Mouse (Mus musculus): Measurements from ENCODE around the gene Leprot. TPM values are rescaled to one million over a fixed set of nuclear protein-coding genes. Genes with fewer than 3 reads are reported as not detected.

The Leprot gene
- total and polyA plus RNA-seq, 3 experiments, result 10.4 to 121 (median 44.3) TPM

GRCm38 (mm10) chr4:101686227-101686810 lies 38.8 kb downstream of the Leprot start:
- ATAC-seq (ENCODE audit: extremely low read depth, insufficient number of reproducible peaks, low FRiP score, poor library complexity, severe bottlenecking) (no peak), DNase-seq (ENCODE audit: low spot score) (no peak)
- 0 out of 2 replicates have a peak, but pooled peaks cover 2% of the 10 kb centered on the region for H3K4me1 ChIP-seq (ENCODE audit: insufficient read depth, low read depth, low read length)
- H3K4me3 ChIP-seq (ENCODE audit: low read depth, low read length), result no peak overlapping the region
- H3K9me3 ChIP-seq (replicated peaks), result no peaks in the 10 kb centered on the region
- TF ChIP-seq GATA1 (IDR thresholded peaks at IDR 0.05; ENCODE audit: borderline replicate concordance, low read length) (no peak), GATA2 (IDR thresholded peaks at IDR 0.05; ENCODE audit: borderline replicate concordance, low read depth, low read length) (no peak), TAL1 (conservative IDR thresholded peaks at IDR 0.05; ENCODE audit: low read depth, low read length) (no peak), CTCF (IDR thresholded peaks at IDR 0.05; ENCODE audit: low read depth, low read length) (no peak), POLR2AphosphoS5 (IDR thresholded peaks at IDR 0.05; ENCODE audit: insufficient replicate concordance, low read depth, low read length) (no peak)
- H3K36me3 ChIP-seq (replicated peaks), result no peaks in the 10 kb centered on the region
- no peaks in the 10 kb centered on the region; the same call in 1 of the 2 replicates for H3K27me3 ChIP-seq (ENCODE audit: insufficient read depth, low read length)

- no peaks in the 10 kb centered on the region for H3K36me3 ChIP-seq (replicated peaks)
- H3K27me3 ChIP-seq (ENCODE audit: insufficient read depth, low read length), result no peaks in the 10 kb centered on the region
- H3K9me3 ChIP-seq (replicated peaks), result no peaks in the 10 kb centered on the region
- H3K4me1 ChIP-seq (ENCODE audit: insufficient read depth, low read depth, low read length), result 0 out of 2 replicates have a peak, but pooled peaks cover 2% of the 10 kb centered on the region
- DNase-seq (ENCODE audit: low spot score), result no peak
- H3K4me3 ChIP-seq (ENCODE audit: low read depth, low read length), result no peak overlapping the region
- no peak for ATAC-seq (ENCODE audit: extremely low read depth, insufficient number of reproducible peaks, low FRiP score, poor library complexity, severe bottlenecking)
- TF ChIP-seq GATA1 (IDR thresholded peaks at IDR 0.05; ENCODE audit: borderline replicate concordance, low read length) (no peak), POLR2AphosphoS5 (IDR thresholded peaks at IDR 0.05; ENCODE audit: insufficient replicate concordance, low read depth, low read length) (no peak), CTCF (IDR thresholded peaks at IDR 0.05; ENCODE audit: low read depth, low read length) (no peak), TAL1 (conservative IDR thresholded peaks at IDR 0.05; ENCODE audit: low read depth, low read length) (no peak), GATA2 (IDR thresholded peaks at IDR 0.05; ENCODE audit: borderline replicate concordance, low read depth, low read length) (no peak)
These were observed 41.7 kb downstream of the Leprot start for GRCm38 (mm10) chr4:101689241-101689640.

GRCm38 (mm10) chr4:101689645-101690044 lies 42.1 kb downstream of the Leprot start:
- no peaks in the 10 kb centered on the region for H3K27me3 ChIP-seq (ENCODE audit: insufficient read depth, low read length)

GRCm38 (mm10) chr4:101692892-101693291 lies 45.4 kb downstream of the Leprot start:
- Histone ChIP-seq H3K27me3 (ENCODE audit: insufficient read depth, low read length) (no peaks in the 10 kb centered on the region), H3K9me3 (replicated peaks) (no peaks in the 10 kb centered on the region), H3K4me1 (ENCODE audit: insufficient read depth, low read depth, low read length) (no peaks in the 10 kb centered on the region), H3K36me3 (replicated peaks) (no peaks in the 10 kb centered on the region), H3K4me3 (ENCODE audit: low read depth, low read length) (no peak overlapping the region)
- no peak for TF ChIP-seq GATA2 (IDR thresholded peaks at IDR 0.05; ENCODE audit: borderline replicate concordance, low read depth, low read length)
- TF ChIP-seq POLR2AphosphoS5 (IDR thresholded peaks at IDR 0.05; ENCODE audit: insufficient replicate concordance, low read depth, low read length), result no peak
- TF ChIP-seq TAL1 (conservative IDR thresholded peaks at IDR 0.05; ENCODE audit: low read depth, low read length), result no peak
- no peak for TF ChIP-seq CTCF (IDR thresholded peaks at IDR 0.05; ENCODE audit: low read depth, low read length)
- TF ChIP-seq GATA1 (IDR thresholded peaks at IDR 0.05; ENCODE audit: borderline replicate concordance, low read length), result no peak
- DNase-seq (ENCODE audit: low spot score), result no peak
- ATAC-seq (ENCODE audit: extremely low read depth, insufficient number of reproducible peaks, low FRiP score, poor library complexity, severe bottlenecking), result no peak

More at GRCm38 (mm10) chr4:101689645-101690044, 42.1 kb downstream of the Leprot start:
- no peak for ATAC-seq (ENCODE audit: extremely low read depth, insufficient number of reproducible peaks, low FRiP score, poor library complexity, severe bottlenecking)
- Histone ChIP-seq H3K4me1 (ENCODE audit: insufficient read depth, low read depth, low read length) (0 out of 2 replicates have a peak, but pooled peaks cover 2% of the 10 kb centered on the region), H3K4me3 (ENCODE audit: low read depth, low read length) (no peak overlapping the region), H3K9me3 (replicated peaks) (no peaks in the 10 kb centered on the region), H3K36me3 (replicated peaks) (no peaks in the 10 kb centered on the region)
- DNase-seq (ENCODE audit: low spot score), result no peak
- TF ChIP-seq TAL1 (conservative IDR thresholded peaks at IDR 0.05; ENCODE audit: low read depth, low read length) (no peak), GATA1 (IDR thresholded peaks at IDR 0.05; ENCODE audit: borderline replicate concordance, low read length) (no peak), GATA2 (IDR thresholded peaks at IDR 0.05; ENCODE audit: borderline replicate concordance, low read depth, low read length) (no peak), POLR2AphosphoS5 (IDR thresholded peaks at IDR 0.05; ENCODE audit: insufficient replicate concordance, low read depth, low read length) (no peak), CTCF (IDR thresholded peaks at IDR 0.05; ENCODE audit: low read depth, low read length) (no peak)

DNA sequence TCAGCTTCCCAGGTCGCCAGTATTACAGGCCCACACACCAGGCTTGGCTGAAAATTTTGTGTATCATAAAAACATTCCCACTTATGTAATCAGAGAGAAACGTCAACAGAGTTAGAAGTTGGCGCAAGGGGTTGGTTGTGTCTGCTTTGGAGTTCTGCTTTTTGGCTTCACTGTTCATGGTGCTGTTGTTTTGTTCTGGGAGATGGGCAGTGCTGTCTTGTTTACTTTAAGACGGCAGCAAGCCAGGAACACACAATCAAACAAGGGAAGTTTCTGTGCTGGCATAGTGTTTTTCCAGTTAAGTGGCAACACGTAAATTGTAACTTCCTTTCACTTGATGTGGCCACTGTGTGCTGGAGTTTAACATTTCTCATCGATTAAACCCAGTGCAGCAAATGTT lies 47.0 kb downstream of the Leprot start:
- Histone ChIP-seq H3K36me3 (replicated peaks) (no peaks in the 10 kb centered on the region), H3K27me3 (ENCODE audit: insufficient read depth, low read length) (no peaks in the 10 kb centered on the region), H3K4me1 (ENCODE audit: insufficient read depth, low read depth, low read length) (no peaks in the 10 kb centered on the region), H3K4me3 (ENCODE audit: low read depth, low read length) (no peak overlapping the region), H3K9me3 (replicated peaks) (no peaks in the 10 kb centered on the region)
- TF ChIP-seq GATA2 (IDR thresholded peaks at IDR 0.05; ENCODE audit: borderline replicate concordance, low read depth, low read length) (no peak), POLR2AphosphoS5 (IDR thresholded peaks at IDR 0.05; ENCODE audit: insufficient replicate concordance, low read depth, low read length) (no peak), TAL1 (conservative IDR thresholded peaks at IDR 0.05; ENCODE audit: low read depth, low read length) (no peak), CTCF (IDR thresholded peaks at IDR 0.05; ENCODE audit: low read depth, low read length) (no peak), GATA1 (IDR thresholded peaks at IDR 0.05; ENCODE audit: borderline replicate concordance, low read length) (no peak)
- ATAC-seq (ENCODE audit: extremely low read depth, insufficient number of reproducible peaks, low FRiP score, poor library complexity, severe bottlenecking), result no peak
- no peak for DNase-seq (ENCODE audit: low spot score)

DNA sequence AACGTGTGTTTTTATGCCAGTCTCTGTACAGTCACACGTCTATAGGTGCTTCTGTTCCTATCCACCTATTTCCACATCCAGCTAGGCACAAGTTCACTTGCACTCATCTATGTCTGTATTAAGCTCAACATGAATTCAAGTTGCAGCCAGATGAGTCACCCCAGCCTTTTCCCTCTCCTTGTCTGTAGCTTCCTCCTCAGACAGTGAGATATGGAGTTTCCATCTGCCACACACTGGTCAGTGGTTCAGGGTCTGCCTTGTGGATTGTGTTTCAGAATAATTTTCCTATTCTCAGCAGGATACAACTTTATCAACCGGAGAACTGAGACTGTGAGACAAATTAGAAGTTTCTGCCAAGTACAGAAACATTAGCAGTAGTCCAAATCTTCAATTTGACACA lies 49.7 kb downstream of the Leprot start:
- H3K4me1 ChIP-seq (ENCODE audit: insufficient read depth, low read depth, low read length), result no peaks in the 10 kb centered on the region
- no peaks in the 10 kb centered on the region; the same call in 1 of the 2 replicates for H3K27me3 ChIP-seq (ENCODE audit: insufficient read depth, low read length)
- TF ChIP-seq TAL1 (conservative IDR thresholded peaks at IDR 0.05; ENCODE audit: low read depth, low read length) (no peak), POLR2AphosphoS5 (IDR thresholded peaks at IDR 0.05; ENCODE audit: insufficient replicate concordance, low read depth, low read length) (no peak), GATA2 (IDR thresholded peaks at IDR 0.05; ENCODE audit: borderline replicate concordance, low read depth, low read length) (no peak), GATA1 (IDR thresholded peaks at IDR 0.05; ENCODE audit: borderline replicate concordance, low read length) (no peak), CTCF (IDR thresholded peaks at IDR 0.05; ENCODE audit: low read depth, low read length) (no peak)
- DNase-seq (ENCODE audit: low spot score), result no peak
- ATAC-seq (ENCODE audit: extremely low read depth, insufficient number of reproducible peaks, low FRiP score, poor library complexity, severe bottlenecking), result no peak
- H3K9me3 ChIP-seq (replicated peaks), result no peaks in the 10 kb centered on the region
- H3K4me3 ChIP-seq (ENCODE audit: low read depth, low read length), result no peak overlapping the region
- H3K36me3 ChIP-seq (replicated peaks), result no peaks in the 10 kb centered on the region
